Mouse (Mus musculus) G1E (cell line): Measurements from ENCODE around the gene 4930562C15Rik. TPM values are rescaled to one million over a fixed set of nuclear protein-coding genes. Genes with fewer than 3 reads are reported as not detected.
A peak's percentile ranks its signal among the peaks of the same experiment; 100 is the strongest.

Experiments used
- ATAC-seq: 2 replicates; pipeline ENCODE4 v1.8.0; 2016; ENCODE audit warnings: mild to moderate bottlenecking; ENCODE audit not compliant: insufficient number of reproducible peaks, poor library complexity, low FRiP score, severe bottlenecking; ENCODE audit errors: extremely low read depth
- DNase-seq: peaks from one replicate; pipeline ENCODE4 v3.0.0; 2012; ENCODE audit warnings: low spot score
- H3K27me3 ChIP-seq: 2 replicates; pipeline ENCODE4 v1.6.1; 2012; ENCODE audit warnings: mild to moderate bottlenecking, low read length, inconsistent platforms; ENCODE audit not compliant: insufficient read depth
- H3K36me3 ChIP-seq: replicated peaks from 2 replicates; pipeline ENCODE3; 2012; ENCODE audit warnings: mild to moderate bottlenecking, inconsistent platforms
- H3K4me1 ChIP-seq: 2 replicates; pipeline ENCODE4 v1.6.1; 2012; ENCODE audit warnings: low read depth, low read length, inconsistent platforms, mixed read lengths; ENCODE audit not compliant: insufficient read depth
- H3K4me3 ChIP-seq: 2 replicates; pipeline ENCODE4 v1.5.1; 2012; ENCODE audit warnings: low read depth, mild to moderate bottlenecking, inconsistent platforms, low read length, moderate library complexity, mixed read lengths
- H3K9me3 ChIP-seq: replicated peaks from 2 replicates; pipeline ENCODE4 v1.6.1; 2012; ENCODE audit warnings: inconsistent platforms
- CTCF ChIP-seq: IDR thresholded peaks from 2 replicates; pipeline ENCODE4 v1.5.1; 2012; ENCODE audit warnings: low read depth, low read length, inconsistent platforms, mixed read lengths
- GATA1 ChIP-seq: IDR thresholded peaks from 2 replicates; pipeline ENCODE4 v1.6.1; 2012; ENCODE audit warnings: borderline replicate concordance, low read length, inconsistent platforms, mixed read lengths
- GATA2 ChIP-seq: IDR thresholded peaks from 2 replicates; pipeline ENCODE4 v1.6.1; 2012; ENCODE audit warnings: low read depth, low read length, inconsistent platforms, borderline replicate concordance
- POLR2AphosphoS5 ChIP-seq: IDR thresholded peaks from 2 replicates; pipeline ENCODE4 v1.6.1; 2012; ENCODE audit warnings: low read depth, low read length, inconsistent platforms; ENCODE audit not compliant: insufficient replicate concordance
- TAL1 ChIP-seq: conservative IDR thresholded peaks from 2 replicates; pipeline ENCODE4 v1.6.1; 2012; ENCODE audit warnings: low read depth, low read length, inconsistent platforms, mixed read lengths
- polyA plus RNA-seq: library from polyadenylated mRNA; stranded (reverse); fragments of >175 nt; gene quantifications from 2 replicates; pipeline ENCODE4 v1.2.3, GENCODE M21; 2012
- total RNA-seq, 2 experiments: library from RNA; stranded (forward) in 1 of 2; stranded (reverse) in 1 of 2; fragments of 200-1000 nt in 1 of 2; fragments of >200 nt in 1 of 2; fragmentation: Nextera tagmentation in 1 of 2; gene quantifications; 2 replicates each; pipeline ENCODE4 v1.2.3; 2014 to 2017

4930562C15Rik gene
- total and polyA plus RNA-seq, 3 experiments = 0.16 TPM; not detected in 2

GRCm38 (mm10) chr16:4850938-4851628 lies 15.9 kb downstream of the 4930562C15Rik start:
- no peak for ATAC-seq
- H3K4me3 ChIP-seq = no peak overlapping the region
- no peaks in the 10 kb centered on the region for H3K36me3 ChIP-seq
- TF ChIP-seq CTCF (no peak), TAL1 (no peak), GATA1 (no peak), GATA2 (no peak), POLR2AphosphoS5 (no peak)
- no peaks in the 10 kb centered on the region; the same call in 1 of the 2 replicates for H3K4me1 ChIP-seq
- peaks cover 56% of the 10 kb centered on the region for H3K27me3 ChIP-seq
- H3K9me3 ChIP-seq = no peaks in the 10 kb centered on the region
- no peak for DNase-seq

- ATAC-seq = no peak
- Histone ChIP-seq H3K36me3 (no peaks in the 10 kb centered on the region), H3K4me3 (no peak overlapping the region), H3K27me3 (peaks cover 35% of the 10 kb centered on the region), H3K4me1 (no peaks in the 10 kb centered on the region; the same call in 1 of the 2 replicates), H3K9me3 (no peaks in the 10 kb centered on the region)
- TF ChIP-seq TAL1 (no peak), GATA1 (no peak), POLR2AphosphoS5 (no peak), GATA2 (no peak), CTCF (no peak)
- no peak for DNase-seq
These were observed 19.9 kb downstream of the 4930562C15Rik start for GRCm38 (mm10) chr16:4855046-4855650.

- TF ChIP-seq TAL1 = no peak
- no peak for TF ChIP-seq POLR2AphosphoS5
- TF ChIP-seq CTCF = no peak
- TF ChIP-seq GATA2 = no peak
- no peak for TF ChIP-seq GATA1
- no peaks in the 10 kb centered on the region for H3K36me3 ChIP-seq
- H3K4me3 ChIP-seq = no peak overlapping the region
- peaks cover 13% of the 10 kb centered on the region for H3K4me1 ChIP-seq
- no peak for DNase-seq
- ATAC-seq = no peak
- peaks cover 17% of the 10 kb centered on the region for H3K27me3 ChIP-seq
- H3K9me3 ChIP-seq = no peaks in the 10 kb centered on the region
These were observed 26.2 kb downstream of the 4930562C15Rik start for GRCm38 (mm10) chr16:4861392-4861791.

GRCm38 (mm10) chr16:4862863-4863483 lies 27.8 kb downstream of the 4930562C15Rik start:
- H3K27me3 ChIP-seq = peaks cover 16% of the 10 kb centered on the region; the same call in 1 of the 2 replicates
- peak; percentile 43 for DNase-seq
- H3K9me3 ChIP-seq = no peaks in the 10 kb centered on the region
- peak; percentile 50; the same call in 1 of the 2 replicates for ATAC-seq
- no peak overlapping the region for H3K4me3 ChIP-seq
- TF ChIP-seq CTCF (peak; percentile 58), GATA1 (no peak)
- no peaks in the 10 kb centered on the region for H3K36me3 ChIP-seq
- H3K4me1 ChIP-seq = peaks cover 17% of the 10 kb centered on the region

- TF ChIP-seq GATA2 (no peak), TAL1 (no peak), POLR2AphosphoS5 (no peak), GATA1 (no peak), CTCF (no peak)
- H3K4me3 ChIP-seq = no peak overlapping the region
- peaks cover 3% of the 10 kb centered on the region for H3K36me3 ChIP-seq
- no peaks in the 10 kb centered on the region for H3K9me3 ChIP-seq
- peaks cover 24% of the 10 kb centered on the region for H3K4me1 ChIP-seq
- ATAC-seq = no peak
- H3K27me3 ChIP-seq = peaks cover 16% of the 10 kb centered on the region; the same call in 1 of the 2 replicates
- no peak for DNase-seq
These were observed 28.5 kb downstream of the 4930562C15Rik start for GRCm38 (mm10) chr16:4863742-4864141.

GRCm38 (mm10) chr16:4866101-4866695 lies 31.0 kb downstream of the 4930562C15Rik start:
- Histone ChIP-seq H3K9me3 (no peaks in the 10 kb centered on the region), H3K36me3 (peaks cover 27% of the 10 kb centered on the region), H3K27me3 (peaks cover 11% of the 10 kb centered on the region; the same call in 1 of the 2 replicates), H3K4me1 (peaks cover 36% of the 10 kb centered on the region), H3K4me3 (no peak overlapping the region)
- TF ChIP-seq GATA2 = no peak
- no peak for TF ChIP-seq CTCF
- no peak for TF ChIP-seq GATA1
- no peak for TF ChIP-seq TAL1
- no peak for TF ChIP-seq POLR2AphosphoS5
- ATAC-seq = no peak
- DNase-seq = no peak
